Mouse (Mus musculus) small intestine, adult 2 months (tissue): ENCODE measurements around the gene Cep131.

Experiments used
- CTCF ChIP-seq: fragments of 200-500 bp; IDR thresholded peaks from 2 replicates; pipeline ENCODE4 v1.5.1; 2012; ENCODE audit warnings: low read depth, mild to moderate bottlenecking, control low read depth, inconsistent platforms, low read length, moderate library complexity, mixed read lengths; ENCODE audit not compliant: insufficient replicate concordance, insufficient read length; ENCODE audit errors: extremely low read depth
- POLR2A ChIP-seq: fragments of 200-500 bp; IDR thresholded peaks from 2 replicates; pipeline ENCODE4 v1.6.1; 2012; ENCODE audit warnings: low read depth, mild to moderate bottlenecking, control low read depth, inconsistent platforms, low read length, moderate library complexity

DNA sequence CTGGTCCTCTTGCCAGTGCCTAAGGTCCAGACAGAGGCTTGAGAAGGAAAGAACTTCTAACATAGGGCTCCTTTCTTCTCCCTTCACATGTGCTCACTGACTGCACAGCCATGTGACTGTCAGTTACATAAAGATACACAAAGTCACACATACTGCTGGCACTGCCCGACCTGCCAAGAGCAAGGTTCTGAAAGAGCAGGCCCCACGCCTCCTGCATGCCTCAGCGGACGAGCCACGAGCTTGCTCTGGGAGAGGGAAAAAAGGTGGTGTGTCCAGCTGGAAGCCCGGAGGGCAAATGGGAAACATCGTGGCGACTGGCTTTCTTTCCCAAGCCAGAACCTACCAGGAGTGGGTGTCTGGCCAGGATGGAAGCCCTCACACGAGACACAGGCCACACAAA is 21.2 kb upstream of the Cep131 start:
- TF ChIP-seq POLR2A = no peak
- no peak for TF ChIP-seq CTCF
